Mouse (Mus musculus) embryonic fibroblast, embryonic 13.5 days (primary cell): ENCODE measurements around the gene BC005561.

Experiments used
- CTCF ChIP-seq: IDR thresholded peaks from 2 replicates; pipeline ENCODE4 v1.5.1; 2011; ENCODE audit warnings: mild to moderate bottlenecking, control low read depth, low read length, moderate library complexity, borderline replicate concordance; ENCODE audit not compliant: insufficient read depth
- POLR2A ChIP-seq: IDR thresholded peaks from 2 replicates; pipeline ENCODE4 v1.6.1; 2011; ENCODE audit warnings: low read depth, mild to moderate bottlenecking, control low read depth, low read length, moderate library complexity

- TF ChIP-seq POLR2A = no peak
- TF ChIP-seq CTCF = no peak
These were observed 42.4 kb upstream of the BC005561 start for GRCm38 (mm10) chr5:104465731-104466130.
